Mouse (Mus musculus) myocyte (in vitro differentiated cells): Measurements from ENCODE around the gene Klk1b3. TPM values are rescaled to one million over a fixed set of nuclear protein-coding genes. Genes with fewer than 3 reads are reported as not detected.
"Not testable (repeated sequence)": the region's sequence is repeated elsewhere in the genome, so short reads cannot be mapped to it uniquely, and the experiment has no call there.

Experiments
- H3K27me3 ChIP-seq: one replicate; pipeline ENCODE4 v1.6.1; 2011; ENCODE audit not compliant: control insufficient read depth, insufficient read depth, insufficient read length
- H3K36me3 ChIP-seq: one replicate; pipeline ENCODE4 v1.6.1; 2011; ENCODE audit not compliant: control insufficient read depth, insufficient read depth
- H3K4me2 ChIP-seq: one replicate; pipeline ENCODE4 v1.6.1; 2011; ENCODE audit warnings: low read depth, control low read depth
- H3K4me3 ChIP-seq: one replicate; pipeline ENCODE4 v1.5.1; 2011; ENCODE audit warnings: mild to moderate bottlenecking, control low read depth, moderate library complexity
- H3K79me2 ChIP-seq: one replicate; pipeline ENCODE4 v1.6.1; 2011; ENCODE audit not compliant: control insufficient read depth, insufficient read depth
- H3ac ChIP-seq: one replicate; pipeline ENCODE4 v1.6.1; 2011; ENCODE audit not compliant: control insufficient read depth, insufficient read length
- CEBPB ChIP-seq: IDR thresholded peaks from 2 replicates; pipeline ENCODE4 v1.6.1; 2011; ENCODE audit warnings: mild to moderate bottlenecking, moderate library complexity; ENCODE audit not compliant: poor library complexity, insufficient read depth, severe bottlenecking
- E2F4 ChIP-seq: IDR thresholded peaks from one replicate; pipeline ENCODE4 v1.6.1; 2011; ENCODE audit warnings: mild to moderate bottlenecking, control low read depth, moderate library complexity; ENCODE audit not compliant: insufficient read depth
- MAX ChIP-seq: IDR thresholded peaks from one replicate; pipeline ENCODE4 v1.6.1; 2011; ENCODE audit warnings: low read depth, mild to moderate bottlenecking, control low read depth
- MYOD1 ChIP-seq, 3 experiments: IDR thresholded peaks; one replicate each; pipeline ENCODE4 v1.6.1; 2011; ENCODE audit warnings: control low read depth in 2 of 3, low read depth in 2 of 3, mild to moderate bottlenecking in 2 of 3, moderate library complexity in 1 of 3; ENCODE audit not compliant: insufficient read length in 2 of 3, control insufficient read depth in 1 of 3
- MYOG ChIP-seq, 3 experiments: IDR thresholded peaks; one replicate each; pipeline ENCODE4 v1.6.1; 2011; ENCODE audit warnings: control low read depth in 2 of 3, low read depth in 2 of 3, mild to moderate bottlenecking in 2 of 3; ENCODE audit not compliant: insufficient read length in 2 of 3, control insufficient read depth in 1 of 3, insufficient read depth in 1 of 3
- POLR2A ChIP-seq: IDR thresholded peaks from one replicate; pipeline ENCODE4 v1.6.1; 2011; ENCODE audit warnings: low read depth, mild to moderate bottlenecking, control low read depth, moderate library complexity; ENCODE audit not compliant: insufficient read length
- POLR2AphosphoS2 ChIP-seq: IDR thresholded peaks from one replicate; pipeline ENCODE4 v1.6.1; 2011; ENCODE audit warnings: low read depth, control low read depth; ENCODE audit not compliant: insufficient read length
- REST ChIP-seq: IDR thresholded peaks from one replicate; pipeline ENCODE4 v1.6.1; 2011; ENCODE audit warnings: mild to moderate bottlenecking, control low read depth, moderate library complexity; ENCODE audit not compliant: insufficient read depth, insufficient read length
- SRF ChIP-seq: IDR thresholded peaks from one replicate; pipeline ENCODE4 v1.6.1; 2011; ENCODE audit warnings: low read depth; ENCODE audit not compliant: control insufficient read depth, insufficient read length
- TCF12 ChIP-seq: IDR thresholded peaks from one replicate; pipeline ENCODE4 v1.6.1; 2011; ENCODE audit warnings: mild to moderate bottlenecking, control low read depth; ENCODE audit not compliant: poor library complexity, insufficient read depth, severe bottlenecking
- TCF3 ChIP-seq: IDR thresholded peaks from one replicate; pipeline ENCODE4 v1.6.1; 2011; ENCODE audit warnings: low read depth, control low read depth; ENCODE audit not compliant: insufficient read length
- USF1 ChIP-seq: IDR thresholded peaks from one replicate; pipeline ENCODE4 v1.6.1; 2011; ENCODE audit warnings: low read depth, mild to moderate bottlenecking, control low read depth, moderate library complexity
- polyA plus RNA-seq: library from polyadenylated mRNA; unstranded; fragments of >200 nt; fragmentation: generic; extraction: Trizol; gene quantifications from one replicate; pipeline ENCODE4 v1.2.1, GENCODE M21; 2012; ENCODE audit warnings: missing spikeins

The Klk1b3 gene
- polyA plus RNA-seq = not detected

DNA sequence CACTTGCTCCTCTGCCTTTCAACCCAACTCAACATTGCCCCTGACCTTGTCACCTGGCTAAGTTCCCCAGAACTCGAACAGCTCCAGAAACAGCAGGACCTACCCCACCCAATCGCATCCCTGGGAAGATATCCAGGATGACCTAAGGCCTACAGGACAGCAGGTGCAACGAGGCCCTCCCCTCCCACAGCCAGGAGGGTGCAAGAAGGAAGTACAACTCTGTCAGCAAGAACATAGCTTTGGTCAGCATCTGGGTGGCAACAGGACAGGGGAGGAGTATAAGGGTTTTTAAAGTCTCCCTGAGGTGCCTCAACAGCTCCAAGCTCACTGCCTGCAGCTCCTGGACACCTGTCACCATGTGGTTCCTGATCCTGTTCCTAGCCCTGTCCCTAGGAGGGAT, at the start of gene Klk1b3:
Gene Klk1b3 (plus strand): TSS at position 301 of the 400 bp plus-strand sequence.
- H3ac ChIP-seq = no peak within 1 kb of the TSS
- H3K27me3 ChIP-seq = no peaks in the 10 kb centered on the region
- no peaks in the 10 kb centered on the region for H3K36me3 ChIP-seq
- H3K79me2 ChIP-seq = no peaks in the 10 kb centered on the region
- TF ChIP-seq MYOG (IDR thresholded peaks at IDR 0.05; ENCODE audit: control insufficient read depth in 1 of 3, insufficient read depth in 1 of 3, insufficient read length in 2 of 3, low read depth in 2 of 3) (no peak), POLR2A (no peak), USF1 (no peak), TCF12 (no peak), MAX (no peak), CEBPB (no peak), E2F4 (no peak), REST (no peak), POLR2AphosphoS2 (no peak), MYOD1 (IDR thresholded peaks at IDR 0.05; ENCODE audit: control insufficient read depth in 1 of 3, insufficient read length in 2 of 3, low read depth in 2 of 3) (no peak), SRF (no peak), TCF3 (no peak)
- H3K4me2 ChIP-seq = no peak within 1 kb of the TSS
- H3K4me3 ChIP-seq = no peak within 1 kb of the TSS

DNA sequence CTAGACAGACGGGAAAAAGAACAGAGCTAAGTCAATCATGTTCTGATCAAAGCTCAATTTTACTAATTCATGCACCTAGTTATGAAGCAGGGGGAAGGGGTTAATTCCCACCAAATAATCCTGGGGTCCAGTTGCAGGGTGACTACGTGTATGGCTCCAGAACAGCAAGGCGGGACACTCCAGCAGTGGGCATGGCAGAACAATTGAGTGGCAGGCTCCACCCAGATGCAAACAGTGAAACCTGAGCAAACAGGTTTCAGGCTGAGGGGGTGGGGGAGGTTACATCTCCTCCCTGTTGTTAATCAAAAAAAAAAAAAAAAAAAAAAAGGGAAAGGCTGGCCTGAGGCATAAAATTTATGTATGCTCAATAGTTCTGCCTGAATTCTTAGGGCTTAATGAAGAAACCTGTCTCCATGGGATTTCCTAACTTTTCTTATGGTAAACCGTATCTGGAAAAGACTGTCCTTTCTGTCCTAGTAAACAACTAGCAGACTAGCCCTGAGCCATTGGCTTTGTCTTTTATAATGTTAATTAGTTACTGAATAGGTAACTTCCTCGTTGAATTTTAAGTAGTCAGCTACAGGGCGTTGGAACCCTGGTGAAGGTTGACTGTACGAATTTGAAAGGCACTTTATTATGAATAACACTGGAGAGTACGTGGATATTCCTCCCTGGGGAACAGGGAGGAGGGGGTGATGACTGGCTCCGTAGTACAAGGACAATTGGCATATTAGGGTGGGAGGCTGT, 18.5 kb upstream of the Klk1b3 start:
- TF ChIP-seq POLR2AphosphoS2 (no peak), SRF (no peak), REST (no peak), E2F4 (no peak), USF1 (no peak)
- H3K4me2 ChIP-seq = no peak overlapping the region
- H3K79me2 ChIP-seq = no peaks in the 10 kb centered on the region
- no peak overlapping the region for H3K4me3 ChIP-seq
- no peaks in the 10 kb centered on the region for H3K27me3 ChIP-seq
- H3K36me3 ChIP-seq = no peaks in the 10 kb centered on the region
- H3ac ChIP-seq = no peak overlapping the region

DNA sequence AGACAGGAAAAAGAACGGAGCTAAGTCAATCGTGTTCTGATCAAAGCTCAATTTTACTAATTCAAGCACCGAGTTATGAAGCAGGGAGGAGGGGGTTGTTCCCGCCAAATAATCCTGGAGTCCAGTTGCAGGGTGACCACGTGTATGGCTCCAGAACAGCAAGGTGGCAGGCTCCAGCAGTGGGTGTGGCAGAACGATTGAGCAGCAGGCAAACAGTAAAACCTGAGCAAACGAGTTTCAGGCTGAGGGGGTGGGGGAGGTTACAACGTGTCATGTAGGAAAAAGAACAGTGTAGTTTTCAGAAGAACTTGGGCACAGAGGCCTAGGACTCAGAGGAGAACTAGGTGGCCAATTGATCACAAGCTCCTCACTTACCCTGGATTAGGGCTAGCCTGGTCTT, 11.5 kb upstream of the Klk1b3 start:
- H3K36me3 ChIP-seq, H3K4me3 ChIP-seq: not testable (repeated sequence)

DNA sequence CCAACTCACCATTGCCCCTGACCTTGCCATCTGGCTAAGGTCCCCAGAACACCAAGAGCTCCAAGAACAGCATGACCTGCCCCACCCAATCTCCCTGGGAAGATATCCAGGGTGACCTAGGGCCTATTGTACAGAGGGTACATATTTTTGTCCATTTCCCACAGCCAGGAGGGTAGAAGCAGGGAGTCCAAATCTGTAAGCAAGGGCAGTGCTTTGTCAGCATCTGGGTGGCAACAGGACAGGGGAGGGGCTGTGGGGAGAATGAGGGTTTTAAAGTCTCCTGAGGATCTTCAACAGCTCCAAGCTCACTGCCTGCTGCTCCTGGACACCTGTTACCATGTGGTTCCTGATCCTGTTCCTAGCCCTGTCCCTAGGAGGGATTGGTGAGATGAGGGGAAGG, 10.1 kb upstream of the Klk1b3 start, which contains the start of gene Klk1b24:
Gene Klk1b24 (plus strand): TSS at position 301 of the 400 bp plus-strand sequence.
- H3K27me3 ChIP-seq, H3ac ChIP-seq, H3K79me2 ChIP-seq, H3K4me2 ChIP-seq, H3K36me3 ChIP-seq, H3K4me3 ChIP-seq: not testable (repeated sequence)

More for the DNA sequence above, 11.5 kb upstream of the Klk1b3 start:
- H3K4me2 ChIP-seq, H3K27me3 ChIP-seq, H3ac ChIP-seq, H3K79me2 ChIP-seq: not testable (repeated sequence)

GRCm38 (mm10) chr7:44193466-44193865, 4.5 kb upstream of the Klk1b3 start:
- not testable (repeated sequence) for H3K36me3 ChIP-seq, H3ac ChIP-seq, H3K4me3 ChIP-seq, H3K4me2 ChIP-seq, H3K79me2 ChIP-seq, H3K27me3 ChIP-seq

DNA sequence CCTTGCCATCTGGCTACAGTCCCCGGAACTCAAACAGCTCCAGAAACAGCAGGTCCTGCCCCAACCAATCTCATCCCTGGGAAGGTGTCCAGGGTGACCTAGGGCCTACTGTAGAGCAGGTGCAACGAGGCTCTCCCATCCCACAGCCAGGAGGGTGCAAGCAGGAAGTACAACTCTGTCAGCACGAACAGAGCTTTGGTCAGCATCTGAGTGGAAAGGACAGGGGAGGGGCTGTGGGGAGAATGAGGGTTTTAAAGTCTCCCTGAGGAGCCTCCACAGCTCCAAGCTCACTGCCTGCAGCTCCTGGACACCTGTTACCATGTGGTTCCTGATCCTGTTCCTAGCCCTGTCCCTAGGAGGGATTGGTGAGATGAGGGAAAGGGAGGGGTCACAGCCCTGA, 9.1 kb downstream of the Klk1b3 start, which contains the start of gene Klk1b4:
Gene Klk1b4 (plus strand): TSS at position 301 of the 400 bp plus-strand sequence.
- H3ac ChIP-seq, H3K79me2 ChIP-seq, H3K4me3 ChIP-seq, H3K4me2 ChIP-seq, H3K27me3 ChIP-seq, H3K36me3 ChIP-seq: not testable (repeated sequence)
